Mouse (Mus musculus) stomach, embryonic 16.5 days (tissue): ENCODE data around the gene Camk2d. TPM values are rescaled to one million over a fixed set of nuclear protein-coding genes. Genes with fewer than 3 reads are reported as not detected.

Source experiments
- polyA plus RNA-seq: library from polyadenylated mRNA; unstranded; fragments of >200 nt; fragmentation: Nextera tagmentation; extraction: Ambion mirVana; gene quantifications from 2 replicates; pipeline ENCODE4 v1.2.1, GENCODE M21; 2015

Gene Camk2d
- polyA plus RNA-seq, 1 experiment from 2014 or later, result 36.8 TPM

Other genes with a start within 250 kb of the Camk2d start
- 2.7 and 2.8 TPM in 2 replicates for gene Arsj, start 232.6 kb upstream of the Camk2d start, polyA plus RNA-seq